Mouse (Mus musculus): Measurements from ENCODE around the gene Lrmda. TPM values are rescaled to one million over a fixed set of nuclear protein-coding genes. Genes with fewer than 3 reads are reported as not detected.

Gene Lrmda
- polyA plus RNA-seq, 1 experiment from 2014 or later, result not detected

- Histone ChIP-seq H3K9me3 (ENCODE audit: control insufficient read depth, low read length) (no peaks in the 10 kb centered on the region), H3K4me2 (ENCODE audit: low read depth, low read length, severe bottlenecking) (no peak overlapping the region), H3K36me3 (ENCODE audit: control insufficient read depth, insufficient read depth, low read length) (no peaks in the 10 kb centered on the region), H3K27me3 (ENCODE audit: control insufficient read depth, insufficient read depth, low read length) (peaks cover 7% of the 10 kb centered on the region), H3K27ac (ENCODE audit: low read depth, low read length) (no peak overlapping the region), H3K4me3 (ENCODE audit: low read depth, low read length) (no peak overlapping the region), H3K9ac (ENCODE audit: low read length) (no peak overlapping the region), H3K4me1 (replicated peaks; ENCODE audit: control insufficient read depth, insufficient read depth, low read length) (0 out of 2 replicates have a peak, but pooled peaks cover 3% of the 10 kb centered on the region)
- ATAC-seq (replicated peaks; ENCODE audit: low FRiP score) (no peak), DNase-seq (ENCODE audit: low spot score) (no peak)
- 53% methylated on average over 9 of the region's 9 CpGs for WGBS
These were observed 795.4 kb downstream of the Lrmda start for GRCm38 (mm10) chr14:22814811-22815345.

GRCm38 (mm10) chr14:22817346-22818201, 798.1 kb downstream of the Lrmda start:
- Histone ChIP-seq H3K36me3 (ENCODE audit: control insufficient read depth, insufficient read depth, low read length) (no peaks in the 10 kb centered on the region), H3K27ac (ENCODE audit: low read depth, low read length) (no peak overlapping the region), H3K27me3 (ENCODE audit: control insufficient read depth, insufficient read depth, low read length) (peaks cover 2% of the 10 kb centered on the region; the same call in 1 of the 2 replicates), H3K9ac (ENCODE audit: low read length) (no peak overlapping the region), H3K4me3 (ENCODE audit: low read depth, low read length) (no peak overlapping the region), H3K4me2 (ENCODE audit: low read depth, low read length, severe bottlenecking) (no peak overlapping the region), H3K9me3 (ENCODE audit: control insufficient read depth, low read length) (no peaks in the 10 kb centered on the region), H3K4me1 (replicated peaks; ENCODE audit: control insufficient read depth, insufficient read depth, low read length) (0 out of 2 replicates have a peak, but pooled peaks cover 3% of the 10 kb centered on the region)
- DNase-seq (ENCODE audit: low spot score) (no peak), ATAC-seq (replicated peaks; ENCODE audit: low FRiP score) (no peak)
- WGBS, result 79% methylated on average over 6 of the region's 6 CpGs

- Histone ChIP-seq H3K27ac (ENCODE audit: low read depth, low read length) (no peak overlapping the region), H3K4me2 (ENCODE audit: low read depth, low read length, severe bottlenecking) (no peak overlapping the region), H3K9ac (ENCODE audit: low read length) (no peak overlapping the region), H3K27me3 (ENCODE audit: control insufficient read depth, insufficient read depth, low read length) (peaks cover 2% of the 10 kb centered on the region; the same call in 1 of the 2 replicates), H3K36me3 (ENCODE audit: control insufficient read depth, insufficient read depth, low read length) (no peaks in the 10 kb centered on the region), H3K4me1 (replicated peaks; ENCODE audit: control insufficient read depth, insufficient read depth, low read length) (no peaks in the 10 kb centered on the region), H3K4me3 (ENCODE audit: low read depth, low read length) (no peak overlapping the region), H3K9me3 (ENCODE audit: control insufficient read depth, low read length) (no peaks in the 10 kb centered on the region)
- ATAC-seq (replicated peaks; ENCODE audit: low FRiP score), result no peak
- WGBS, result 63% methylated on average over 3 of the region's 3 CpGs
- no peak for DNase-seq (ENCODE audit: low spot score)
These were observed 798.7 kb downstream of the Lrmda start for GRCm38 (mm10) chr14:22818202-22818530.

GRCm38 (mm10) chr14:22822942-22823341, 803.4 kb downstream of the Lrmda start:
- Histone ChIP-seq H3K27ac (ENCODE audit: low read depth, low read length) (no peak overlapping the region), H3K36me3 (ENCODE audit: control insufficient read depth, insufficient read depth, low read length) (no peaks in the 10 kb centered on the region), H3K4me2 (ENCODE audit: low read depth, low read length, severe bottlenecking) (no peak overlapping the region), H3K9ac (ENCODE audit: low read length) (no peak overlapping the region), H3K9me3 (ENCODE audit: control insufficient read depth, low read length) (no peaks in the 10 kb centered on the region), H3K27me3 (ENCODE audit: control insufficient read depth, insufficient read depth, low read length) (no peaks in the 10 kb centered on the region), H3K4me1 (replicated peaks; ENCODE audit: control insufficient read depth, insufficient read depth, low read length) (no peaks in the 10 kb centered on the region), H3K4me3 (ENCODE audit: low read depth, low read length) (no peak overlapping the region)
- no peak for ATAC-seq (replicated peaks; ENCODE audit: low FRiP score)
- 68% methylated on average over 3 of the region's 3 CpGs for WGBS
- DNase-seq (ENCODE audit: low spot score), result no peak

GRCm38 (mm10) chr14:22826825-22827224, 807.3 kb downstream of the Lrmda start:
- ATAC-seq (replicated peaks; ENCODE audit: low FRiP score) (no peak), DNase-seq (ENCODE audit: low spot score) (no peak)
- H3K4me2 ChIP-seq (ENCODE audit: low read depth, low read length, severe bottlenecking), result no peak overlapping the region
- H3K4me1 ChIP-seq (replicated peaks; ENCODE audit: control insufficient read depth, insufficient read depth, low read length), result no peaks in the 10 kb centered on the region
- no peak overlapping the region for H3K27ac ChIP-seq (ENCODE audit: low read depth, low read length)
- 71% methylated on average over 3 of the region's 3 CpGs for WGBS
- no peaks in the 10 kb centered on the region for H3K9me3 ChIP-seq (ENCODE audit: control insufficient read depth, low read length)
- H3K9ac ChIP-seq (ENCODE audit: low read length), result no peak overlapping the region
- no peak overlapping the region for H3K4me3 ChIP-seq (ENCODE audit: low read depth, low read length)
- H3K27me3 ChIP-seq (ENCODE audit: control insufficient read depth, insufficient read depth, low read length), result no peaks in the 10 kb centered on the region
- H3K36me3 ChIP-seq (ENCODE audit: control insufficient read depth, insufficient read depth, low read length), result no peaks in the 10 kb centered on the region

DNA sequence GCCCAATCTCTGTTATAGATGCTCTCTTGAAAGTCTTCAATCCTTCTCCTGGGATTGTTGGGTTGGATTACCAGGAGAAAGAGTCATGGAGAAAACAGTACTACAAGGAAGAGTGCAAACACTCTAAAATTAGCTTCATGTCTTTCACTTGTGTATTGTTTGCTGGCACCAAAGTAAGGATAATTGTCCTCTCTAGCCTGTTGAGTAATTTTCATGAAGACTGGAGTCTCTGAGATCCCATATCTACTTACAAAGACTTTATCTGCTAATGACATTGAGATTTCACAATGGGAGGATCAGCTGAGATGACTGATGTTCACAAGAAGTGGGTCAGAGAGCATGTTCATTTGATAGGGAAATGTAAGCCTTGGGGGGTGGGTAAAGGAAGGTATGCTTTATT, 817.5 kb downstream of the Lrmda start:
- ATAC-seq (replicated peaks; ENCODE audit: low FRiP score), result no peak
- Histone ChIP-seq H3K4me1 (replicated peaks; ENCODE audit: control insufficient read depth, insufficient read depth, low read length) (no peaks in the 10 kb centered on the region), H3K4me3 (ENCODE audit: low read depth, low read length) (no peak overlapping the region), H3K27ac (ENCODE audit: low read depth, low read length) (no peak overlapping the region), H3K36me3 (ENCODE audit: control insufficient read depth, insufficient read depth, low read length) (no peaks in the 10 kb centered on the region), H3K27me3 (ENCODE audit: control insufficient read depth, insufficient read depth, low read length) (no peaks in the 10 kb centered on the region), H3K9ac (ENCODE audit: low read length) (no peak overlapping the region), H3K9me3 (ENCODE audit: control insufficient read depth, low read length) (no peaks in the 10 kb centered on the region), H3K4me2 (ENCODE audit: low read depth, low read length, severe bottlenecking) (no peak overlapping the region)
- DNase-seq (ENCODE audit: low spot score), result no peak

- Histone ChIP-seq H3K4me1 (replicated peaks; ENCODE audit: control insufficient read depth, insufficient read depth, low read length) (no peaks in the 10 kb centered on the region), H3K27ac (ENCODE audit: low read depth, low read length) (no peak overlapping the region), H3K4me2 (ENCODE audit: low read depth, low read length, severe bottlenecking) (no peak overlapping the region), H3K9ac (ENCODE audit: low read length) (no peak overlapping the region), H3K27me3 (ENCODE audit: control insufficient read depth, insufficient read depth, low read length) (no peaks in the 10 kb centered on the region), H3K36me3 (ENCODE audit: control insufficient read depth, insufficient read depth, low read length) (no peaks in the 10 kb centered on the region), H3K4me3 (ENCODE audit: low read depth, low read length) (no peak overlapping the region), H3K9me3 (ENCODE audit: control insufficient read depth, low read length) (no peaks in the 10 kb centered on the region)
- ATAC-seq (replicated peaks; ENCODE audit: low FRiP score) (no peak), DNase-seq (ENCODE audit: low spot score) (no peak)
- whole genome bisulfite sequencing, result 92% methylated on average over 4 of the region's 4 CpGs
These were observed 821.6 kb downstream of the Lrmda start for GRCm38 (mm10) chr14:22841136-22841535.

- no peak for ATAC-seq (replicated peaks; ENCODE audit: low FRiP score)
- DNase-seq (ENCODE audit: low spot score), result no peak
These were observed 824.5 kb downstream of the Lrmda start for GRCm38 (mm10) chr14:22844006-22844405.

GRCm38 (mm10) chr14:22845401-22845800, 825.9 kb downstream of the Lrmda start:
- Histone ChIP-seq H3K4me1 (replicated peaks; ENCODE audit: control insufficient read depth, insufficient read depth, low read length) (no peaks in the 10 kb centered on the region), H3K27ac (ENCODE audit: low read depth, low read length) (no peak overlapping the region), H3K4me2 (ENCODE audit: low read depth, low read length, severe bottlenecking) (no peak overlapping the region), H3K27me3 (ENCODE audit: control insufficient read depth, insufficient read depth, low read length) (no peaks in the 10 kb centered on the region), H3K36me3 (ENCODE audit: control insufficient read depth, insufficient read depth, low read length) (no peaks in the 10 kb centered on the region), H3K4me3 (ENCODE audit: low read depth, low read length) (no peak overlapping the region), H3K9ac (ENCODE audit: low read length) (no peak overlapping the region), H3K9me3 (ENCODE audit: control insufficient read depth, low read length) (no peaks in the 10 kb centered on the region)
- no peak for DNase-seq (ENCODE audit: low spot score)
- WGBS, result 82% methylated on average over 4 of the region's 4 CpGs
- no peak for ATAC-seq (replicated peaks; ENCODE audit: low FRiP score)

More at GRCm38 (mm10) chr14:22844006-22844405, 824.5 kb downstream of the Lrmda start:
- H3K36me3 ChIP-seq (ENCODE audit: control insufficient read depth, insufficient read depth, low read length), result no peaks in the 10 kb centered on the region
- H3K9ac ChIP-seq (ENCODE audit: low read length), result no peak overlapping the region
- no peaks in the 10 kb centered on the region for H3K27me3 ChIP-seq (ENCODE audit: control insufficient read depth, insufficient read depth, low read length)
- no peak overlapping the region for H3K27ac ChIP-seq (ENCODE audit: low read depth, low read length)
- H3K4me3 ChIP-seq (ENCODE audit: low read depth, low read length), result no peak overlapping the region
- no peaks in the 10 kb centered on the region for H3K4me1 ChIP-seq (replicated peaks; ENCODE audit: control insufficient read depth, insufficient read depth, low read length)
- no peak overlapping the region for H3K4me2 ChIP-seq (ENCODE audit: low read depth, low read length, severe bottlenecking)
- H3K9me3 ChIP-seq (ENCODE audit: control insufficient read depth, low read length), result no peaks in the 10 kb centered on the region
